Mouse (Mus musculus): ENCODE results near the gene Gsap.
"Not testable (repeated sequence)": the region's sequence is repeated elsewhere in the genome, so short reads cannot be mapped to it uniquely, and the experiment has no call there.

Gsap gene

GRCm38 (mm10) chr5:21179496-21179895, 6.6 kb upstream of the Gsap start:
- no peak for DNase-seq (ENCODE audit: extremely low read depth, low read depth, low spot score)

DNA sequence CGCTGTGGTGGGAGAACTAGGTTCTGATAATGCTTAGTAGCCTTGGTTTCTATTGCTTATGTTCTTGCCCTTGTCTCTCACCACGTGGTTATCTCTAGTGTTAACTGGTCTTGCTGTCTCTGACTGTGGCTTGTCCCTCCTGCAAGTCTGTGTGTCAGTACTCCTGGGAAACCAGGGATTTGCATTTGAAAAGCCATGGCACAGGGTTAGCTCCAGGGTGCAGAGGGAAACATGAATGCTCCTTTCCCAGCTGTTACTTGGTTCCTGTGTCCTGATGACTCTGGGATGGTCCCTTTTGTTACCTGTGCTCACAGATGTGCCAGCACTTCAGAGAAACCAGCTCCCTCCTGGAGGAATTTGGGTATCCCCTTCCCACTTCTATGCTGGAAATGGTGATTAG, 3.0 kb upstream of the Gsap start:
- DNase-seq (ENCODE audit: extremely low read depth, low read depth, low spot score), result not testable (repeated sequence)

- no peak for DNase-seq (ENCODE audit: extremely low read depth, low read depth, low spot score)
Observed at GRCm38 (mm10) chr5:21186821-21187220, 766 bp downstream of the Gsap start.

DNA sequence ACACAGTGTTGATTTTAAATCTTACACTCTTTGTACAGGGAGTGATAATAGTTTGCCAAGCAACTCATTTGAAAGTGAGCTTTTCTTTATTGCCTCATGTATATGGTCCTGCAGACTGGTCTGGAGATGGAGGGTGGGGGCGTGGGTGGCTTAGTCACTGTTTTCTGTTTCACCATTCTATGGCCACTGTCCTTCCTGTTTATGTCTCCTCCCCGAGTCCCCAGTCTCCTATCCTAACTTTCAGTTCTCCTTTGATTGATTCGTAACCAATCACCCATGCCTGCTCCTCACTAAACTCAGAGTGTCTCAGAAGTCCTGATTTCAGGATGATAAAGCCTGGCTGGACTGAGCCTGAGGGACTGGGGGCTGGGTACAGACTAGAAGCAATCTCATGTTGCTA, 2.4 kb downstream of the Gsap start:
- DNase-seq (ENCODE audit: extremely low read depth, low read depth, low spot score), result no peak

GRCm38 (mm10) chr5:21189036-21189435, 3.0 kb downstream of the Gsap start:
- DNase-seq (ENCODE audit: extremely low read depth, low read depth, low spot score), result peak; percentile 51

DNA sequence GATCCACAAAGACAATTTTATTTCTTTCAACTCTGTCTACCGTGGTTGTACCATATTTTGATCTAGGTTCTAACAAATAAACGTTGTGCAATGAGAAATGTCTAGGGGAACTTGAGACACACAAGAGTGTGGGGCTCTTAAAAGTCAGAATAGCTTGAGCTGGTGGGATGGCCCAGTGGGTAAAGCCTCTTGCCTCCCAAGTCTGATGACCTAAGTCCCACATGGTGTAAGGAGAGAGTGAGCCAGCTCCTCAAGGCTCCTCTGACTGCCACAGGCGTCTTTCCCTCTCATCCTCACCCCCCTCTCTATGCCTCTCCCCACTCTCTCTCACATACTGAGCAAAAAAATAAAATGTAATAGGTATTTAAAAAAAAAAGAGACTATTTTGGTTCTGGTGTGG, 3.4 kb downstream of the Gsap start:
- no peak for DNase-seq (ENCODE audit: extremely low read depth, low read depth, low spot score)

GRCm38 (mm10) chr5:21203504-21203903, 17.4 kb downstream of the Gsap start:
- no peak for DNase-seq (ENCODE audit: extremely low read depth, low read depth, low spot score)

DNA sequence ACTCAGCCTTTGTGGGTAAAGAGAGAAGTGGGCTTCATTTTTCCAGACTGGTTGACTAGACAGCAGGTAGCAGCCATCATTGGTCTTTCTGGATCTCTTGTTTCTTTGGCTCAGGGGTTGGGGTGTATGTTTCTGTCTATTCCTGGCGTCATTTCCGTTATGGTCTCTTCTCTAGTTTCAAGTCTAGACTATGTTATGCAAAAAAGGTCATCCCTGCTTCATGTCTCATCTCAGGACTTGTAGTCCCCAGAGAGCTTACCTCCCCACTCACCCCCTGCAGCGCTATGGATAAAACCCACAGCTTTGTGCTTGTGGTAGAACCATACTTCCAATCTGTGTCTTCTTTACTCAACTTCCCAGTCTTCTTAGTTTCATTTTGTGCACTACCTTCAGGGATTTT, 18.1 kb downstream of the Gsap start:
- no peak for DNase-seq (ENCODE audit: extremely low read depth, low read depth, low spot score)

- DNase-seq (ENCODE audit: extremely low read depth, low read depth, low spot score), result no peak
Observed at GRCm38 (mm10) chr5:21206014-21206413, 20.0 kb downstream of the Gsap start.

GRCm38 (mm10) chr5:21211406-21211805, 25.4 kb downstream of the Gsap start:
- DNase-seq (ENCODE audit: extremely low read depth, low read depth, low spot score), result no peak

GRCm38 (mm10) chr5:21212933-21213332, 26.9 kb downstream of the Gsap start:
- DNase-seq (ENCODE audit: extremely low read depth, low read depth, low spot score), result no peak

DNA sequence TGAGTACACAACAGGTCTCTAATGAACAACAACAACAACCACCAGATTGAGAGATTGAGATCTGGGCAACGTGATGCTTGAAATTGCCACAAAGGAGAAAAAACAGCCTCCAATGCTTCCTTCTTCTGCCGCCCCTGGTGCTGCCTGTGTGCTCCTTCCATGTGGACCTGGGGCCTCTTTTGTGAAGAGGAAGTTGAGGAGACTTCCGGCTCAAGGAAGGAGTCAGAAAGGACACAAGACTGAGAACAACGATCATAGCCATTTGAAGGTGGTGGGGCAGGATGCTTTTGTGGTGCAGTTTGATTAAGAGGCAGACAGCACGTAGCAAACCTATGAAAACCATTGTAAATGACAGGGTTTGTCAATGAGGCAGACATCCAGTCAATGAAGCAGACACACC, 27.7 kb downstream of the Gsap start:
- DNase-seq (ENCODE audit: extremely low read depth, low read depth, low spot score), result no peak

DNA sequence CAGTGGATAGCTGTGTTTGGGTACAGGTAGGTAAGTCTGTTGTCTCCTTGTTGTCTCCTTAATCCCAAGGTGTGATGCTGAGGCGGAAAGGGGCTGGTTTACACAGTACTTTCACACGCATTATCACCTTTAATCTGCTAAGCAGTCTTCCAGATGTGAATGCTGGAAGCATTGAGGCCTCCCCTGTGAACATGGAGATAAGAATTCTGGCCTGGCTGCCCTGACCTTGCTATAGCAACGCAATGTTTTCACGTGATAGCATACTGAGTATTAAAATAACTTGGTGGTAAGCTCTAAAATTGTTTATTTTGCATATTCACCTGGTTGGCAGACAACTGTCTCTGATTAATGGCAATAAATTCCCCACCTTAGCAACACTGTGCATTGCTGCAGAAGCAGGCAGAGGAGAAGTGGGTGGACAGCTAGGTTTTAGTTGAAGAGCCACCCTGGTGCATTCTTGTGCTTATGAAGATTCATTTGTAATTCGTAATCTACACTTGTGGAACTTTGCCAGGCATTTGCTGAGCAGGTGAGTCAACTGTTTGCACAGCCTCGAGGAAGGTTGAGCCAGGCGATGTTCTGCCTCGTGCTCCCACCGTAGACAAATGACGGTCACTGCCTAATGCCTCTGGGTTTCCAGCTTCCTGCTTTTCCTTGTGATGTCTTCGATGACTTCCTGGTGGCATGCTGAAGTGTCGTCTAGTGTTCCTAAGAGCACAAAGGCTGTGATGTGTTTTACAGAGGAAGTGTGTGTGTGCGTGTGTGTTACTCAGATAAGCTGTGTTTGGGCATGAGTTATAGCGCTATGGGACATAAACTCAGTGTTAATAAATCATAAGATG, 31.6 kb downstream of the Gsap start:
- DNase-seq (ENCODE audit: extremely low read depth, low read depth, low spot score), result peak; percentile 8

GRCm38 (mm10) chr5:21232876-21233275, 46.8 kb downstream of the Gsap start:
- DNase-seq (ENCODE audit: extremely low read depth, low read depth, low spot score), result no peak

DNA sequence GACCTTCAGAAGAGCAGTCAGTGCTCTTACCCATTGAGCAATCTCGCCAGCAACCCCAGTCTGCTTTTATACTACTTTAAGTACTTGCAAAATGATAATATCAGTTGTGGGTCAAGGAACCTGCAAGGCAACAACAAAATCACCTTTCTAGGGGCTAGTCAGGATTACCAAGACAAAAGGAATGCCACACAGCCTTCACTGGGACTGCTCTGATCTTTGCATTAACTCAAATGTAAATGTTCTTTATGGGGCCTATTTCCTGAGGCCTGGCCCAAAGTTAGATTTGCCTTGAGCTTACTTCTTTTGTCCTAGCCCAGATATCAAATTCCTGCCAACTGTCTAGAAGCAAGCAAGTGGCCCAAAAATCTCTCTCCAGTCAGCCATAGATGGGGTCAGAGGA, 58.5 kb downstream of the Gsap start:
- no peak for DNase-seq (ENCODE audit: extremely low read depth, low read depth, low spot score)

DNA sequence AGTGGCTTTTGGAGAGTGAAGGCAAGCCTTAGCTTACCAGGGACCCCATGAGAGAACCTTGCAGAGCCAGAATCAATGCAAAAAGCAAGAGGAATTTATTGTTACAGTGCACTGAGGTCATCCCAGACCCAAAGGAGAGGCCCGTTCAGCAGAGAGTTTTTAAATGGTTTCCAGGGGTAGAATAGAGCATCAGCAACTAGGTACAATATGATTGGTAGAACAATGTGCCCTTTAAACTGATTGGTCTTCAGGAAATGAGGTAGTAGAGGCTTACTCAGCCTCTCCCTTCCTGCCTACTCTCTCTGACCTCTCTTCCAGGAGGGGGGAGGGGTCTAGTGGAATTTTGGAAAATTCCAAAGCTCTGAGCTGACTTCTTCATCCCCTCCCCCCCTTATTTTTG, 59.2 kb downstream of the Gsap start:
- no peak for DNase-seq (ENCODE audit: extremely low read depth, low read depth, low spot score)

DNA sequence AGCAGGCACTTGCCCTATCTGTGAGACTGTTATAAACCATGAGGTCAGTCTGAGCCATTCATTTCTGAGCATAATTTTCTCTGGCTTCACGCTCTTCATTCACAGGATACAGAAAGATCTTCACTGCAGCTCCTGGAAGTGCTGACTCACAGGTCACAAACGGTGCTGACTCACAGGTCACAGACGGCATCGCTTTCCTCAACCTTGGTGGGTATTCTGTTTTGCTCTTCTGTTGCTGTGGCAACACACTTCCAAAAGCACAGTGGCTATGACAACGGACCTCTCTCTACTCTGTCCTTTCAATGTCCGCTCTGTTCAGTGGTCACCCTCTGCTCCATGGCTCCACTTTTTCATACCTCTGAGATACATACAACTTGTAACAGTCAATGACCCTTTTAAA, 60.7 kb downstream of the Gsap start:
- no peak for DNase-seq (ENCODE audit: extremely low read depth, low read depth, low spot score)

- no peak for DNase-seq (ENCODE audit: extremely low read depth, low read depth, low spot score)
Observed at GRCm38 (mm10) chr5:21247916-21248315, 61.9 kb downstream of the Gsap start.

- DNase-seq (ENCODE audit: extremely low read depth, low read depth, low spot score), result no peak
Observed at GRCm38 (mm10) chr5:21248834-21249233, 62.8 kb downstream of the Gsap start.

- DNase-seq (ENCODE audit: extremely low read depth, low read depth, low spot score), result no peak
Observed at GRCm38 (mm10) chr5:21254731-21255525, 68.9 kb downstream of the Gsap start.

GRCm38 (mm10) chr5:21255551-21256132, 69.6 kb downstream of the Gsap start:
- DNase-seq (ENCODE audit: extremely low read depth, low read depth, low spot score), result no peak

GRCm38 (mm10) chr5:21257126-21257525, 71.1 kb downstream of the Gsap start:
- no peak for DNase-seq (ENCODE audit: extremely low read depth, low read depth, low spot score)

Data from fat pad, adult 2 months (tissue).